Mouse (Mus musculus) CD8-positive naive resting alpha-beta T cell, adult 2 months (primary cell): ENCODE measurements around the gene Il6ra.

Experiments
- DNase-seq, 2 experiments: peaks; one replicate each; pipeline ENCODE4 v3.0.0; 2022; ENCODE audit warnings: low read depth in 2 of 2, low spot score in 2 of 2

The Il6ra gene

DNA sequence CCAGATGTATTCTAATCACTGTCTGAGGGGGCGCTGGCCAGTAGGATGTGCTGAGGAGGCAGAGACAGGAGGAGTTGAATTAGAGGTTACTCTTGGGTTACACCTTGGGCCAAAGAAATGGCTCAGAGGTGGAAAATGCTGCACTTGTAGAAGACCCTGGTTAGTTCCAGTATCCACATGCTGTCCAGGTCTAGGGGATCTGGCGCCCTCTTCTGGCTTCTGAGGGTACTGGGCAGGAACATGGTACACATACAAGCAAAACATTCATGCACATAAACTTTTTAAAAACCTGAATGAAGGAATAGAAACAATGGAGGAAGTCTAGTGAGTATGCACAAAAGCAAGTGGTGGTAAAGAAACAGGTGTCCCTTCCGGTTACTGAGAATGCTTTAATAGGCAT is 55.6 kb downstream of the Il6ra start:
- DNase-seq = no peak

DNA sequence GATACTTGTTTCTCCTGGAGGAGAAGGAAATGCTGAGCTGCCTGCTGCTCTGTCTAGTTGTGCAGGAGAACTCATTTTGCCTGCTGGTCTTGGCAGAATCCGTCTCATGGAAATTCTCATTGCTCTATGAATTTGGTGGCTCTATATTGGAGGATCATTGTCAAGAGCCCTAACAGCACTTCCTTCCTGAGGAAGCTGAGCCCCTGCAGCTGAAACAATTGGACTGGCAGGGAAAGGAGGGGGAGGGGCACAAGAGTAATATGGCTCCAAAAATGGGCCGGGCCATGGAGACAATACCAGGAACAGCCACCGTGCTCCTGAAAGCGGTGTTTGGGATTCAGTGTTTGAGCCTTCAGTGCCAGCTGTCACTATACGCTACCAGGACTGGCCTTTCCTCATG is 59.2 kb downstream of the Il6ra start:
- no peak for DNase-seq

DNA sequence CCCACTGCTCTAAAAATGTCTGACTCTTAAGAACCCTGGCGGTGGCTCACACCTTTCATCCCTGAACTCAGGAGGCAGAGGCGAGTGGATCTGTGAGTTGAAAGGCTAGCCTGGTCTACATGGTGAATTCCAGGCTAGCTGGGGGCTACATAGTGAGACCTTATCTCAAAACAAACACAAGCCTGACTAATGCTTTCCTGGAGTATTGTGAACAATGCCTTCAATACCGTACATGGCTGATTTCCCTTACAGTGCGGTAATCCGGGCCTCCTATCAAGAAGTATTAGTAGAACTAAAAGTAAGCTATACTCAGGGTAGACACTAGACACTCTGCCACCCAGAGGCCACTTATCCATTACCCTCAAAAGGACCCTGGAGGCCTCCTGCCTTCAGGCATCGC is 64.9 kb downstream of the Il6ra start:
- DNase-seq = no peak

DNA sequence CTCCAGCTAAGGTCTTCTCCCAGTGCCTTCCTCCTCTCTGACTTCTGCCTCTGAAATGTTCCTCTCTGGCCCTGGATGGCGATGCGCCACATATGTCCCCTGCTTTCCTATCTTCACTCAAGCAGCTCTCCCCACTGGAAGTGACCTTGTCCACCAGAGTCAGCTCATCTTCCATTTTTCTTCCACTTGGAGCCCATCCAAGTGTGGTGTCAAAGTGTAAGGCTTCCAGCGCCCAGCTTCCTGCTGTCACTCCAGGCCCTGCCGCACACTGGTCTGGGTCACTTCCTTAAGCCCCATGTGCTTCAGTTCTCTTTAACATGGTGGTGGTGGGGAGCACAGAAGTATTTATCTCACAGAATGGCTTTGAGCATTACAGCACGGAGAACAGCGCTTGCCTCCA is 65.4 kb downstream of the Il6ra start:
- no peak for DNase-seq

DNA sequence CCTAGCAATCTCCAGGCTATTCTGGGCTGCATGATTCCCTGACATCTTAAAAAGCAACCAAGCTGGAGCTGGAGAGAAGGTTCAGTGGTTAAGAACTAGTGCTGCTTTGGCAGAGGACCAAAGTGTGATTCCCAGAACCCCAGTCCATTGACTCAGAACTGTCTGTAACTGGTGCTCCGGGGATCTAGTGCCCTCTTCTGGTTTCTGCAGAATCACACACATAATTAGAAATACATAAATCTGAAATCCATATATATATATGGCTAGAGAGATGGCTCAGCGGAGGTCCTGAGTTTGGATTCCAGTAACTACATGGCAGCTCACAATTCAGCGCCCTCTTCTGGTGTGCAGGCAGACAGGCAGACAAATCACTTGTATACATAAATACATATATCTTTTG is 65.9 kb downstream of the Il6ra start:
- no peak for DNase-seq

DNA sequence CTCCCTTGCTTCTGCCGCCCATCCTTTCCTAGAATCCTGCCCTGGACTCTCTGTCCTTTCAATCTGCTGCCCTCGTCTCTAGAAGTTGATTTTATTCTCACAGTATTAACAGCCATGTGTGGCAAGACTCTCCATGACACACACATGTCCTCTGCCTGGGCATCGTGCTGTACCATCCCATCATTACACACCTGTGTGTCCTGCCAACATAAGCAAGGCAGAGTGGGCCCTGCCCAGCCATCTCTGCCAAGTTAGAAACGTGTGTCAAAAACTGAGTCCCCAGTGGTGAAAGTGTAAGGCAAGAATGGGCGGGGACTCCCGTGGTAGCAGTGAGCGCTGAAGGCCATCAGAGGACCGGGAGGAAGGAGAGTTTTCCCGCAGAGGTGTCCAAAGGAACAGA is 67.2 kb downstream of the Il6ra start:
- no peak for DNase-seq

DNA sequence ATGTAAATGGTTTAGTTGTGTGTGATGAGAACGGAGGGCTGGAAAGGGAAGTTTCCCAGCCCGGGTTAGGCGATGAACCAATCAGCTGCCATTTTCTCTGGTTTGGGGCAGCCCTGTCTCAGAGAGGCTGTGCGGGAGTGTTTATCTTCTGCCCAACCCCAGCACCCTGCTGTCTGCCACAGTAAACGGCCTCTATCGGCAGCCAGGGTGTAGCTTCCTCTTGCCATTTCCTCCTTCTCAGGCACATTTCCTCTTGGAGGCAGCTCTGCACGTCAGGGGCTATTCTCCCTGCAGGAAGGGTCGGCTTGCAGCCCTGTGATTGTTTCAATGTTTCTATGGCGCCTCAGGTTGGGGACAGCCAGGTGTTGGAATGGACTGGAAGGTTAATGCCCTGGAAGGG is 69.8 kb downstream of the Il6ra start:
- peak in 1 of 2 experiments; percentile 23 for DNase-seq

DNA sequence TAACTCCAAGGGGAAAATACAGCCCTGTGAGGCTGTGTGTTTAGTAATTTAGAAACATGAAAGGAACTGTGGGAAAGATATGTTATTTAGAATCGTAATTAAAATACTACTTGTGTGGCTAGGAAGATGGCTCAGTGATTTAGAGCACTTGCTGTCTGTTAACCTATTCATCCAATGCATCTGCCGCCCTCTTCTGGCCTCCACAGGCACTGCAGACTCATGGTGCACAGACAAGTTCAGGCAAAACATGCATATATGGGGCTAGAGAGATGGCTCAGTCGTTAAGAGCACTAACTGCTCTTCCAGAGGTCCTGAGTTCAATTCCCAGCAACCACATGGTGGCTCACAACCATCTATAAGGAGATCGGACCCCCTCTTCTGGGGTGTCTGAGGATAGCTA is 70.7 kb downstream of the Il6ra start:
- DNase-seq = peak; percentile 44 to 66

DNA sequence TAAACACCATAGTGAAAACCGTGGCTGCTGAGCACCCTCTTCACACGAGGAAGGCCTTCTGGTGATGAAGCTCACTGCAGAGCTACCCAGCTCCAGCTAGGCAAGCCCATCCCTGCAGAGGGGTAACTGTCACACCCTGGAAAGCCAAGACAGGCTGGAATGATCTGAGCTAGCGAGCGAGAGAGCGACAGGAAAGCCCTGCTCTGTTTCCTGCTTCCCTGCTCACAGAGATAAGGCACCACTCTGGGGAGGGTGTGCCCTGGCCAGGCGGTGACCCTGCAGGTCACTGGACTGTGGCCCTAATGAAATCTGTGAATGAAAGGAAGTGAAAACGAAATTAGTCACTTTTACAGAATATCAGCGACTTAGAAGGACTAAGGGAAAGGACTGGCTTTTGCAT is 77.6 kb downstream of the Il6ra start:
- DNase-seq = no peak

DNA sequence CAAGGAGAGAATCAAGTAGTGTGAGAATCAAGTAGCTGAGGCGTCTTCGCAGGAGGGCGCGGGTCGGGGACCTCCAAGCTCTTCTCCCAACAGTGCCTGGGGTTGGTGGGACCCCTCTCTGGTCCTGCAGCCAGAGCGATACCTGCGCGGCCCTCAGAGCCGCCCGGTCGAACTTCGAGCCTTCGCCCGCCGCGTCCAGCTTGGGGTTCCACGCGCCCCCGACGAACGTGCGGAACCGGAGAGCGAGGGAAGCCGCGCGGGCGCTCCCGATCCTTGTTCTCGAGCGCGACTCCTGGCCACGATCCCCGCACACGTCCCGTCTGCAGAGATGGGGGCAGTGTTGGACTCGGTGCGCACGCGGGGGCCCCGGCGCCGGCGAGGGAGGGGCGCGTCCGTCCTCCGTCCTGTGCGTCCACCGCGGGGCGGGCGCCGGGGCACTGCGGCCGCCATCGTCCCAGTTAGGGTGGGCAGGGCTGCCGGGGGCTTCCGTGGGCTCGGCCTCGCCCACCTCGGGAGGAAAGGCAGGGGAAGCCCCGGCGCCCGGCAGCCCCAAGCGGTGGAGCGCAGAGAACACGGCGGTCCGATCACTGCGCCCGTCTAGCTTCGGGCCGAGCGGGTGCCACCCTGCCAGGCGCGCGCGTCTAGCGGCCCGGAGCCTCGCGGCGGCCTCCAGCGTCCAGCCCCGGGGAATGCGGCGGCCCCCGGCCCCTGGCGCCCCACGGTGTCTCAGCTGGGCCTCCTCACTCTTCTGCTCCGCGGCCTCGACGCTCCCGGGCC is 82.0 kb downstream of the Il6ra start, which contains the start of gene She:
Gene She, plus strand, starts transcription at position 556 of the 777 bp plus-strand sequence.
- DNase-seq = no peak

DNA sequence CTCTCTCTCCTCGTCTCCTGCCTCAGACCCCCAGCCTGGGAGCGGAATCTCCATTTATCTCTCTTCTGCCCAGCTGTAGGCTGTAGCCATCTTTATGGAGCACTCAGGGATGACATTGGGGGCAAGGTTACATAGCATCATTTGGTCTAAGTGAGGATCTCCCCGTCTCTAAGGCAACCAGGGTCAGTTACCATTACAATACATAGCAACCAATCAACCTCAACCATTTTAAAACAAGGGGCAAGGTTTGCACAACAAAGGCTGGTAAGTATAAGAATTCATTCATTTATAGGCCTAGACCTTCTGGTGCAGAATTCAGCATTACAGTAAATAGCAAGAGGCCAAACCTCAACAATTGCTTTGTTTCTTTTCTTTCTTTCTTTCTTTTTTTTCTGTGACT is 86.7 kb downstream of the Il6ra start:
- DNase-seq = no peak

DNA sequence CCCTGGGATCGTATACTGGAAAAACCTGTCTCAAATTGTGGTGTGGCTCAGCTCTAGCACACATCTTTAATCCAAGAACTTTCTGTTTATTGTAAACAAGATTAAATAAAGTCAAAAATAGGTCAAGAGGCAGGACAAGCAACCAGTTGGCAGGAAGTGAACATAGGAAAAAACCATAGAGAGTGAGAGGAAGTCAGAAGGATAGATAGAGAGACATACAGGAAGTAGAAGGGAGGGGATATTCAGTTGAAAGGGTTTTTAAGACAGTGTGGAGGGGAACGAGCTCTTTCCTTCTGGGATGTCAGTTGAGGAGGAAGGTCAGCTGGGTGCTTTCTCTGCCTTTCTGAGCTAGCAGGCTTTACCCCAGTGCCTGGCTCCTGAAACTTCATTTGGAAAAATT is 89.4 kb downstream of the Il6ra start:
- no peak for DNase-seq

DNA sequence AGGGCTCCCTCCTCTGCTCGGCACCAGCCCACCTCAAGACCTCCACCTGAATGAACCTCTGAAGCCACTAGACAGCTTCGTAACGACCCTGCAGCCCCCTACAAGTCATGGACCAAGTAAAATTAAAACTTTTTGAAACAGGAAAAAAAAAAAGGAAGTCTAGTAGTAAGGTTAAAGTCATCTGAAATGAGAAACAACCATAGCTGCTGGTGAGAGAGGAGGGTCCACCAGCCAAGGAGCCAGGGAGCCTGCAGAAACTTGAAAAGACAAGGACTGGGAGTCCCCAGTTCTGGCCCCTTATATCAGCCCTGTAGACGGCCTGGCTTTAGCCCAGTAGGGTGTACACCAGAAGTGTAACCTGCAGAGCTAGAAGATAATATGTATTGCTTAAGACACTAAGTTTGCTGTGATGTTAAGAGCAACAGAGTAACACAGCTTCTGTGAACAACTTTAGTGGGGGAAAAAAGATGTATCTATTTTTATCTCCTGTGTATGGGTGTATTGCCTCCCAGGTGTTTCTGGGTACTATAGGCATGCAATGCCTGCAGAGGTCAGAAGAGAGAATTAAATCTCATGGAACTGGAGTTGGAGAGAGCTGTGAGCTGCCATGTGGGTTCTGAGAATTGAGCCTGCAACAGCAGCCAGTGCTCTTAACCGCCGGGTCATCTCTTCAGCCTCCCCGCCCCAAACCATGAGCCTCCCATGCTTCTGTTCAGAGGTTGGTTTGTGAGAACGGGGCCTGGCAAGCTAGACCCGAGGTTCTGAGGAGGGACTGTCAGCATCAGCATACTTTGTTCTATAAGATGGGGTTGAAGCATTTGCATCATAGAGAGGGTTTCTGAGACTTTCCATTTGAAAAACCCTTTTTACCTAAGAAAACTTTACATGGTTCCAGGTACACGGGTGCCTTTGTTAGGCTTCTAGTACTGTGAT is 91.2 kb downstream of the Il6ra start:
- no peak for DNase-seq

DNA sequence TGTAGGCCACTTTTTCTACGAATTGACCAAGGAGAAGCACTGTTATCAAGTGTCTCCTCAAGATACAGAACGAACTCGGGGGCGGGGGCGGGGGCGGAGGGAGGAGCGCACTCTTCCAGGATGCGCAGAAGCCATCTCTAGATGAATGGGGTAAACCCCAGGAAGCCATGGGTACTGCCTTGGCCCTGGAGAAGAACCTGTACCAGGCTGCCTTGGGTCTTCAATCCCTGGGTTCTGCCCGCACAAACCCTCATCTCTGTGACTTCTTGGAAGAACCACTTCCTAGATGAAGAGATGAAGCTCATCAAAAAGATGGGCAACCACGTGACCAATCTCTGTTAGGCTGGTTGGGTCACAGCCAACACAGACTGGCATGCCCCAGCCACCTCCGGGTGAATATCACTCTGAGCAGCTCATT is 91.9 kb downstream of the Il6ra start:
- DNase-seq = peak in 1 of 2 experiments; percentile 11

DNA sequence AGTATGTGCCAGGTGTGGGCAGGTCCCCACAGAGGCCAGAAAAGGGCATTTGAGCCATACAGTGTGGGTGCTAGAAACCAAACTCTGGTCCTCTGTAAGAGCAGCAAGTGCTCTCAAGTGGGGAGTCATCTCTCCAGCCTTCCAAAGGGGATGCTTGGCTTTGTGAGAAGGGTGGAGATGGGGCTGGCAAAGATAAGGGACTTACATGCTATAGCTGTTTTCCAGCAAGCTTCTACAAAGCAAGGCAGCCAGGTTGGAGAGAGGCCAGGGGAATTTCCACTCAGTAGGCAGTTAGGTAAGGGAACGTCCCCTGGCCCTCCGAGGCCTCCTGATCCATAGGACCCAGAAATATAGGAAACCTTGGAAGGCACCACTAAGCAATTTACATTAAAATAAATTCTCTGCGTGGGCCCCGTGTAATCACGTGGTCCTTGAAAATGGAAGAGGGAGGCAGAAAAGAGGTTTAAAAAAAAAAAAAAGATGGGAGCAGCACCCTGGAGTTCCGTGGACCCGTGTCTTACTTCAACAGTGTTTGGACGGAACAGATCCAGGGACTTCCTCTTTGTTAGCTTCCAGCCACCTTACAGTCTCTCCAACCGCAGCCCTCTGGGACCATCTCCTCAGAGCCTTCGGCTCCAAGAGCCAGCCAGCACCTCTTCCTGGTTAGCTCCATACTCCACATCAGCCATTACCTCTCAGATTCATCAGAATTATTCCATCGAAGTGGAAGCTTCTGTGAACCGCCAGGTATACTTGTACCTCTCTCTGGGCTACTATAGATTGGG is 92.5 kb downstream of the Il6ra start:
- no peak for DNase-seq

DNA sequence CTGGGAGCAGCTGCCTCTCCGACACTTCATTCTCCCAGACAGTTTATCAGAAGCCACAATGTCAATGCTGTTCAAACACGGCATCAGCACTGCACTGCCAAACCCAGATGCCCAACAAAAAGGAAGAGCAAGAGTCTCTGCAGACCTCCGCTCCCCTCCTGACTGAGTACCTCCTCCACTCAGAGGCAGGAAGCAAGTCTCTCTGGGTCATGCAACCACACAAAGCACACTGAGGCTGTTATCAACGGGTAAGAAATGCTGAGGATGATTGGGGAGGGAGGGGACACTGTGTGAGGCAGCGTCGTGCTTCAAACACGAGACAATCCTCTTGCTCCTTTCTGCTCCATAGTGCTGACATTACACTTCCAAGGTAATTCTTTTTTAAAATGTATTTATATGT is 93.1 kb downstream of the Il6ra start:
- DNase-seq = peak in 1 of 2 experiments; percentile 32

DNA sequence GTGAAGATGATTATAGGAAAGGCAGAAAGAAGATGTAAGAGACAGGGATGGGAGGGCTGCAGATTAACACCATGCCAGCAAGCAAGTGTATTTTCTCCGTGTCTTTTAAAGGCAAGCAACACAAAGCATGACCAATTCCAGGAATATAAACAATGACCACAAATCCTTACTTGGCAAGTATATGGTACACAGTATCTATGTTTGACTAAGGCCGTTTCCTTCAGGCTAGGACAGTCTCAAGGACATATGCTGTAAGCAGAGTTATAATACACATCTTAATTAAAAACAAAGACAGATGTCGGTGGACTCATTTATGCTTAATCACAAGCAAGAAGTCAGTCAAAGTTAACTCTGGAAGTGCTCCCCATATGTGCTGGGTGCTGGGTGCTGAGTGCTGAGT is 94.4 kb downstream of the Il6ra start:
- DNase-seq = no peak

DNA sequence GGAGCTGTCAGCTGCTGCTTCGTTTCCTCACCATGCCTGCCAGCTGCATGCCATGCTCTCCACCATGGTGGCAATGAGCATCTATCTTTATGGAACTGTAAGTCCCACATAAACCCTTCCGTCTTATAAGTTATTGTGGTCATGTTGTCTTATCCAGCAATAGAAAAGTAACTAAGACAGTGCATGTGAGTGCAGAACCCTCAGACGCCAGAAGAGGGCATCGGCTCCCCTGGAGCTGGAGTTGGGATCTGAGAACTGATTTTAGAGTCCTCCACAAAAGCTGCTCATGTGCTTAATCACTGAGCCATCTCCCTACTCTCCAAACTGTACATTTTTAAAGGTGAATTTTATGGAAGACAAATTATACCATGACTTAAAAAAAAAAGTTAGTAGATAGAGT is 95.9 kb downstream of the Il6ra start:
- DNase-seq = peak; percentile 43 to 64
